Mouse (Mus musculus) embryonic facial prominence, embryonic 11.5 days (tissue): Measurements from ENCODE around the gene Banp. TPM values are rescaled to one million over a fixed set of nuclear protein-coding genes. Genes with fewer than 3 reads are reported as not detected.

Experiments used
- ATAC-seq: fragments of 200-750 bp; cut with Nextera tagmentation; replicated peaks from 2 replicates; pipeline ENCODE4 v1.8.0; 2017; ENCODE audit warnings: low read depth; ENCODE audit not compliant: insufficient number of reproducible peaks, low FRiP score, low TSS enrichment
- DNase-seq: peaks from one replicate; pipeline ENCODE4 v3.0.0-alpha.2; 2015; ENCODE audit warnings: low spot score
- H3K27ac ChIP-seq: fragments of 300-500 bp; sonication (generic); replicated peaks from 2 replicates; pipeline ENCODE4 v1.5.1; 2014; ENCODE audit warnings: mild to moderate bottlenecking, low read depth, low read length, control low read depth
- H3K27me3 ChIP-seq: fragments of 300-500 bp; sonication (generic); 2 replicates; pipeline ENCODE4 v1.6.1; 2014; ENCODE audit warnings: mild to moderate bottlenecking, low read length, moderate library complexity, mixed read lengths; ENCODE audit not compliant: control insufficient read depth, insufficient read depth
- H3K36me3 ChIP-seq: fragments of 300-500 bp; sonication (generic); replicated peaks from 2 replicates; pipeline ENCODE4 v1.6.1; 2014; ENCODE audit warnings: low read depth, mild to moderate bottlenecking, low read length, moderate library complexity, mixed read lengths; ENCODE audit not compliant: control insufficient read depth, insufficient read depth
- H3K4me1 ChIP-seq: fragments of 300-500 bp; sonication (generic); 2 replicates; pipeline ENCODE4 v1.6.1; 2014; ENCODE audit warnings: low read length, mixed read lengths; ENCODE audit not compliant: control insufficient read depth, insufficient read depth
- H3K4me2 ChIP-seq: fragments of 300-500 bp; sonication (generic); 2 replicates; pipeline ENCODE4 v1.6.1; 2014; ENCODE audit warnings: low read depth, mild to moderate bottlenecking, control low read depth, low read length, moderate library complexity
- H3K4me3 ChIP-seq: fragments of 300-500 bp; sonication (generic); 2 replicates; pipeline ENCODE4 v1.5.1; 2014; ENCODE audit warnings: low read depth, low read length, control low read depth
- H3K9ac ChIP-seq: fragments of 300-500 bp; sonication (generic); replicated peaks from 2 replicates; pipeline ENCODE4 v1.6.1; 2014; ENCODE audit warnings: mild to moderate bottlenecking, control low read depth, low read length
- H3K9me3 ChIP-seq: fragments of 300-500 bp; sonication (generic); replicated peaks from 2 replicates; pipeline ENCODE4 v1.6.1; 2016; ENCODE audit warnings: mild to moderate bottlenecking, low read length, inconsistent platforms, mixed read lengths; ENCODE audit not compliant: control insufficient read depth
- WGBS: fragments of 180-500 bp; shearing (Covaris S2); extraction: QIAGEN DNeasy Blood & Tissue Kit; methylation state at CpG from one replicate; pipeline ENCODE4 v1.1.7; 2014; 5-methylcytosine and 5-hydroxymethylcytosine counted together
- polyA plus RNA-seq: library from polyadenylated mRNA; unstranded; fragments of >200 nt; fragmentation: Nextera tagmentation; extraction: Ambion mirVana; gene quantifications from 2 replicates; pipeline ENCODE4 v1.2.1, GENCODE M21; 2014

The Banp gene
- polyA plus RNA-seq, 1 experiment from 2014 or later = 56.2 TPM

DNA sequence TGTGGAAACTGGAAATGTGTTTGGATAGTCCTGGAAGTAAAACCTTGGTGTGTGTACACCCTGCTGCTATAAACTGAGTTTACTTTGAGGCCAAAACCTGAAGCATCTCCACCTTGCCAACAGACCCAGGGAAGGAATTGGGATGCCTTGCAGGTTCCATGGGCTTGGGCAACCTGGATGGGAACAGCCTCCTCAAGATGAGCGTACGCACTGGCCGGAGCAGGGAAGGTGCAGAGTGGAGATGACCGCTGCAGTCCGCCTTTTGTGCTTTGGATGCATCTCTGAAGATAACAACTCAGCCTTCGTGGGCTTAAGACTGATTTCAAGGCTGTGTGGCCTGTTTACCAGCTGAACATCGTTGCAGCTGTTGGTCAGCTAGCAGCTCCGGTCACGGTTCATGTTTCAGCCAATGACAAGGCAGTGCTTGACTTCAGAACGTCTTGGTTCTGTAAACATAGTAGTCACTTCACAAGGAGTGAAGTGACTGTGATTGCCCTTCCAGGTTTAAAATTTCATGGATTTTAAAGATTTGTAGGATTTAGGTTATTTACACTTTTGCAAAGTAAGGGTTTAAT, 5.5 kb downstream of the Banp start:
- Histone ChIP-seq H3K9me3 (no peaks in the 10 kb centered on the region), H3K27me3 (no peaks in the 10 kb centered on the region), H3K4me3 (no peak overlapping the region), H3K4me1 (peaks cover 4% of the 10 kb centered on the region; the same call in 1 of the 2 replicates), H3K4me2 (no peak overlapping the region), H3K36me3 (no peaks in the 10 kb centered on the region), H3K27ac (no peak overlapping the region), H3K9ac (no peak overlapping the region)
- 83% methylated on average over 10 of the region's 10 CpGs for WGBS
- DNase-seq (no peak), ATAC-seq (no peak)

DNA sequence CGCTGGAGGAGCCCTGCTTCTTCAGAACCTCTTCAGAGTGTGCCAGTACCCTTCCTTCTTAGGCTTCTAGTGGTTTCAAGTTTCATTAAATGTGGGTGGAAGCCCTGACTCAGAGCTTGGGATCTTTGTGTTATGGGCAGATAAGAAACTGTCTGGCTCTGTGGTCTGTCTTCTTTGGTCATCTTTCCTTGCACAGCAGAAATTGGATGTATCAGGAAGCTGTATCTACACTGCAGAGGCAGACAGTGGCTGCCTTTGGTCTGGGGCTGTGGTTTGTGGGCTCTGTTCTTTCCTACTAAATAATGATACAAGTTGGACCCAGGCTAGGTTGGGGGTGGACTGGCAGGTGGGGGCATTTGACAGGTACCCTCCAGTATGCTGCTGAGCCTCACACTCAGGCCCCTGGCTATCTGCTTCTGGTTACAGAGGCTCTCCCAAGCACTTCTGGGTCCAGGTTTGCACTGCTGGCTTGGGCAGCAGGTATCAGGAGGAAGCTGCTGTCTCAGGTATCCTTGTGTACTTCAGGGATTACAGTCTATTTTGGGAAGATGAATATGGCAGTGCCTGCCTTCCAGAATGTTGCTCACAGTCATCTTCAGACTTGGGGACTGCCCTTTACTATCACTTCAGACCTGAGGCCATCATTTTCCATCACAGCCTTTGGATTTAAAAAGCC, 6.4 kb downstream of the Banp start:
- no peaks in the 10 kb centered on the region for H3K27me3 ChIP-seq
- ATAC-seq (no peak), DNase-seq (no peak)
- no peak overlapping the region for H3K27ac ChIP-seq
- H3K4me2 ChIP-seq = no peak overlapping the region
- WGBS = 71% methylated on average over 1 of the region's 1 CpGs
- no peaks in the 10 kb centered on the region for H3K36me3 ChIP-seq
- peaks cover 4% of the 10 kb centered on the region; the same call in 1 of the 2 replicates for H3K4me1 ChIP-seq
- no peaks in the 10 kb centered on the region for H3K9me3 ChIP-seq
- H3K9ac ChIP-seq = no peak overlapping the region
- H3K4me3 ChIP-seq = no peak overlapping the region

DNA sequence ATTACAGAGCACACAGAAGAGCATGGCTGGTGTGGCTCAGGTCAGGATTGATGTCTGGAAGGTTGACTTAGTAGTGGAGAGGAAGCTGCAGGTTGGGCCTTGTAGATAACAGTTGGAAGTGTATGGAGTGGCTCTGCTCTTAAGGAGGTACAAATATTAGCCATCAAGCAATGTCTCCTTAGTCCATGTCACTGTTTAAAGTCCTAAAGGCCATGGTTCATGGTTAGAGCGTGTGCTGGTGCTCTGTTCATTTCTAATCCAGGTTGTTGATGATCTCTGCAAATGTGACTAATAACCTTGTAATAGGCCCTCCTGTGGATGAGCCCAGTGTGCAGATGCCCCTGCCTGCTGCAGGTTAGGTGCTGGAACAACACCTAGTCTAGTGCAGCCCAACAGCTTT, 8.8 kb downstream of the Banp start:
- no peak overlapping the region for H3K27ac ChIP-seq
- no peaks in the 10 kb centered on the region for H3K4me1 ChIP-seq
- no peak overlapping the region for H3K4me2 ChIP-seq
- H3K9ac ChIP-seq = no peak overlapping the region
- no peaks in the 10 kb centered on the region for H3K36me3 ChIP-seq
- H3K27me3 ChIP-seq = no peaks in the 10 kb centered on the region
- no peak overlapping the region for H3K4me3 ChIP-seq
- ATAC-seq = no peak
- 90% methylated on average over 1 of the region's 1 CpGs for WGBS
- no peaks in the 10 kb centered on the region for H3K9me3 ChIP-seq
- DNase-seq = no peak

DNA sequence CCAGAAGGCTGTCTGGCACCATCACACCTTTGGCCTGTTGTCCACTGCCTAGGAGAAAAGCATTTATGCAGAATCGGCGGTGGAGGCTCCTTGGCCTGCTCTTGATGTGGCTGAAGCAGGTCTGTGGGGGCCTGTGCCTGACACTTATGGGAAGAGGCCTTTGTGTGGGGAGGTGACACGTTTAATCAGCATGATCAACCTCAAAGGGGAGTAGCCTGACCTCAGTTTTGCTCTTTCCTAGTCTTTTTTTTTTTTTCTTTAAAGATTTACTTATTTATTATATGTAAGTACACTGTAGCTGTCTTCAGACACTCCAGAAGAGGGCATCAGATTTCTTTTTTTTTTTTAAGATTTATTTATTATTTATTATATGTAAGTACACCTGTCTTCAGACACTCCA, 13.3 kb downstream of the Banp start:
- Histone ChIP-seq H3K36me3 (no peaks in the 10 kb centered on the region), H3K4me1 (peaks cover 6% of the 10 kb centered on the region), H3K27me3 (no peaks in the 10 kb centered on the region), H3K4me2 (no peak overlapping the region), H3K27ac (no peak overlapping the region), H3K9ac (no peak overlapping the region), H3K4me3 (no peak overlapping the region), H3K9me3 (no peaks in the 10 kb centered on the region)
- 79% methylated on average over 3 of the region's 3 CpGs for WGBS
- no peak for DNase-seq
- ATAC-seq = no peak

DNA sequence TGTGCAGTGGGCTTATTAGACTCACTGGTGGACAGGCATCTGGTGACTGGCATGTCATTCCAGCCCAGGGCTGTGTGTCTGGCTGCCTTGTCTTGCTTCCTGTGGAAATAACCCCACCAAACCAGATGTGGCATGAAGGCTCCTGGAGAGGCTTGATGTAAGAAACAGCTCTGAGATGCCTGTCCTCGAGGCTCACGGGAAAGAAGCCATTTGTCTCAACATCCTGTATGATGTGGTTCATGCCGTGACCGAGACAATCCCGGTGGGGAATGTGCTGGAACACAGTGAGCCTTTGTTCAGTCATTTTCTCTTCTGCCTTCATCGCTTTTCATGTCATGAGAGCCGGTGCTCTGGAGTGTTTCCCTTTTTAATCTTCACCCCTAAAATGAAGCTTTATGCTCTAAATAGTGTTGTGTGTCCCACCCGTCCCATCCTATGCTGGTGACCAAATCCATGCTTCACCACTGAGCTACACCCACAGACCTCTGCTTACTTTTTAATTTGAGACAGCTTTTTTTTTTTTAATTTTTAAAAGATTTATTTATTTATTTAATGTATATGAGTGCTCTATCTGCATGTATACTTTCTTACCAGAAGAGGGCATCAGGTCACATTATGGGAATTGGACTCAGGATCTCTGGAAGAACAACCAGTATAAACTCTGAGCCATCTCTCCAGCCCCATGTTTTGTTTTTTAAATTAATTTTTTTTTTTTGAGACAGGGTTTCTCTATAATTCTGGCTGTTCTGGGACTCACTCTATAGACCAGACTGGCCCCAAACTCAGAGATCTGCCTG, 15.4 kb downstream of the Banp start:
- WGBS = 57% methylated on average over 8 of the region's 8 CpGs
- H3K27ac ChIP-seq = no peak overlapping the region
- no peak for DNase-seq

DNA sequence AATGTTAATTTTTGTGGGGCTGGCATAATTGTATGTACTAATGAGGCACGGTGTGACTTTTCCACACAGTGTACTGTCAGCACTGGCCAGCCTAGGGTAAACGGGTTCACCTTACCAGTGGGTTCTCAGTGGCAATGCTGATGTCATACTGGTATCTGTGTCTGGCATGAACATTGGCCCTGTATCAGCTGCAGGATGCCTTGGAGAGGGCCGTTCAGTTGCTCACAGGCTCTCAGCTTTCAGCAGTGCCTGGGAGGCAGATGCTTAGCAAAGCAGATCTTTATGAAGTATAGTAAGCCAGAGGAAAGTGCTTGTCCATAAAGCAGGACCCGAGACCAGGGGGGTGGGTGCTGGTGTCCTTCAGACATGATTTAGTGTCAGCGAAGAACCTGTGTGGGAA, 16.6 kb downstream of the Banp start:
- no peaks in the 10 kb centered on the region for H3K27me3 ChIP-seq
- H3K27ac ChIP-seq = no peak overlapping the region

More for the DNA sequence above, 15.4 kb downstream of the Banp start:
- no peak for ATAC-seq
- no peaks in the 10 kb centered on the region for H3K9me3 ChIP-seq
- no peak overlapping the region for H3K9ac ChIP-seq
- H3K4me1 ChIP-seq = peaks cover 6% of the 10 kb centered on the region
- no peaks in the 10 kb centered on the region for H3K36me3 ChIP-seq
- no peak overlapping the region for H3K4me2 ChIP-seq
- H3K27me3 ChIP-seq = no peaks in the 10 kb centered on the region
- no peak overlapping the region for H3K4me3 ChIP-seq

DNA sequence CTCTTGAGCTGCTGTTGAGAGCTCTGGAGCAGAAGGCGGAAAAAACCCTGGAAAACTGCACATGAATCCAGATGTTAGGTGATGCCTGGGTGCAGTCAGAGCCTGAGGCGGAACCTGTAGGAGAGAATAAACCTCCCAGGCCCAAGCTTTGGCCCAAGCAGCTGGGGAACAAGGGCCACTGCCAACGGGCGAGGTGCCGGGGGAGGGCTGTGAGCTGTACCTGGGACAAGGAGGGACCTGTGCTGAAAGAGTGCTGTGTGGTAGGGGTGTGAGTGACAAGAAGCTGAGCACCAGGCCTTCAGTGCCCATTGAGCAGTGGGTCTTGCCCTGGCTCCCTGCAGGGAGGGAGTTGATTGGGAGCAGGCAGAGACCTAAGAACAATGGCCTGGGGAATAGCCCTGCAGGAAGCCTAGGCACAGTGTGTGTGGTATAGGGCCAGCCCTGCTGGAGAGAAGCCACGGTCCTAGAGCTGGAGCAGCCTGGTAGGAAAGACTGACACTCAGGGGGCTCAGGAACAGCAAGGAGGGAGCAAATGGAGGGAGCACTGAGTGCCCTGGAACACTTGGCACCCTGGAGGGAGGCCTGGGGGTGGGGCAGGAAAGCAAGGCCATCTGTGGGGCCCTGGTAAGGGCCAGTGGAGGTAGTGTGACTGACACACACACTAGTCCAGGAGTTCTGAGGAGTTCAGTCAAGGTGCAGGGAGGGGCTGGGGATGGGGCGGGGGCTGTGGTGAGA, 17.3 kb downstream of the Banp start:
- Histone ChIP-seq H3K27ac (no peak overlapping the region), H3K4me3 (no peak overlapping the region), H3K4me2 (no peak overlapping the region), H3K27me3 (no peaks in the 10 kb centered on the region), H3K9me3 (no peaks in the 10 kb centered on the region), H3K36me3 (no peaks in the 10 kb centered on the region), H3K9ac (peak overlapping the region; percentile 32), H3K4me1 (peaks cover 6% of the 10 kb centered on the region)
- peak; percentile 40; the same call in 1 of the 2 replicates for ATAC-seq
- 41% methylated on average over 7 of the region's 7 CpGs for WGBS
- DNase-seq = no peak

More for the DNA sequence above, 16.6 kb downstream of the Banp start:
- no peak overlapping the region for H3K4me3 ChIP-seq
- H3K36me3 ChIP-seq = no peaks in the 10 kb centered on the region
- no peak overlapping the region for H3K9ac ChIP-seq
- no peak overlapping the region for H3K4me2 ChIP-seq
- no peak for DNase-seq
- peaks cover 6% of the 10 kb centered on the region for H3K4me1 ChIP-seq
- ATAC-seq = no peak
- WGBS = 66% methylated on average over 5 of the region's 5 CpGs
- no peaks in the 10 kb centered on the region for H3K9me3 ChIP-seq
